Mouse (Mus musculus): Measurements from ENCODE around the gene Dhx40. TPM values are rescaled to one million over a fixed set of nuclear protein-coding genes. Genes with fewer than 3 reads are reported as not detected.

The Dhx40 gene
- 16.9 and 18.6 TPM in 2 replicates for polyA plus RNA-seq (2012; rRNA removed)

GRCm38 (mm10) chr11:86807505-86807989, at the start of gene Dhx40:
Gene Dhx40, minus strand, starts transcription at chr11:86807746.
- TF ChIP-seq CTCF (IDR thresholded peaks at IDR 0.05; ENCODE audit: borderline replicate concordance, extremely low read depth, insufficient read depth, insufficient read length) (no peak), POLR2A (IDR thresholded peaks at IDR 0.05; ENCODE audit: borderline replicate concordance, extremely low read depth, insufficient read depth, insufficient read length, poor library complexity, severe bottlenecking) (no peak)
- DNase-seq (ENCODE audit: low read depth) = peak; percentile 96

- TF ChIP-seq CTCF (IDR thresholded peaks at IDR 0.05; ENCODE audit: borderline replicate concordance, extremely low read depth, insufficient read depth, insufficient read length) (no peak), POLR2A (IDR thresholded peaks at IDR 0.05; ENCODE audit: borderline replicate concordance, extremely low read depth, insufficient read depth, insufficient read length, poor library complexity, severe bottlenecking) (no peak)
- peak; percentile 62 for DNase-seq (ENCODE audit: low read depth)
Observed at GRCm38 (mm10) chr11:86855639-86856425, 48.3 kb upstream of the Dhx40 start.

GRCm38 (mm10) chr11:86853081-86853480, 45.5 kb upstream of the Dhx40 start:
- no peak for TF ChIP-seq CTCF (IDR thresholded peaks at IDR 0.05; ENCODE audit: borderline replicate concordance, extremely low read depth, insufficient read depth, insufficient read length)
- TF ChIP-seq POLR2A (IDR thresholded peaks at IDR 0.05; ENCODE audit: borderline replicate concordance, extremely low read depth, insufficient read depth, insufficient read length, poor library complexity, severe bottlenecking) = no peak
- DNase-seq (ENCODE audit: low read depth) = no peak

- peak; percentile 81 for DNase-seq (ENCODE audit: low read depth)
- TF ChIP-seq CTCF (IDR thresholded peaks at IDR 0.05; ENCODE audit: borderline replicate concordance, extremely low read depth, insufficient read depth, insufficient read length) = no peak
- no peak for TF ChIP-seq POLR2A (IDR thresholded peaks at IDR 0.05; ENCODE audit: borderline replicate concordance, extremely low read depth, insufficient read depth, insufficient read length, poor library complexity, severe bottlenecking)
Observed at GRCm38 (mm10) chr11:86852534-86853054, 45.0 kb upstream of the Dhx40 start.

GRCm38 (mm10) chr11:86851714-86852533, 44.4 kb upstream of the Dhx40 start:
- TF ChIP-seq POLR2A (IDR thresholded peaks at IDR 0.05; ENCODE audit: borderline replicate concordance, extremely low read depth, insufficient read depth, insufficient read length, poor library complexity, severe bottlenecking) (no peak), CTCF (IDR thresholded peaks at IDR 0.05; ENCODE audit: borderline replicate concordance, extremely low read depth, insufficient read depth, insufficient read length) (no peak)
- DNase-seq (ENCODE audit: low read depth) = peak; percentile 61

GRCm38 (mm10) chr11:86851234-86851671, 43.7 kb upstream of the Dhx40 start:
- TF ChIP-seq CTCF (IDR thresholded peaks at IDR 0.05; ENCODE audit: borderline replicate concordance, extremely low read depth, insufficient read depth, insufficient read length) (no peak), POLR2A (IDR thresholded peaks at IDR 0.05; ENCODE audit: borderline replicate concordance, extremely low read depth, insufficient read depth, insufficient read length, poor library complexity, severe bottlenecking) (no peak)
- DNase-seq (ENCODE audit: low read depth) = peak; percentile 69

GRCm38 (mm10) chr11:86843831-86844230, 36.3 kb upstream of the Dhx40 start:
- no peak for TF ChIP-seq POLR2A (IDR thresholded peaks at IDR 0.05; ENCODE audit: borderline replicate concordance, extremely low read depth, insufficient read depth, insufficient read length, poor library complexity, severe bottlenecking)
- no peak for TF ChIP-seq CTCF (IDR thresholded peaks at IDR 0.05; ENCODE audit: borderline replicate concordance, extremely low read depth, insufficient read depth, insufficient read length)
- no peak for DNase-seq (ENCODE audit: low read depth)

GRCm38 (mm10) chr11:86841261-86841660, 33.7 kb upstream of the Dhx40 start:
- TF ChIP-seq CTCF (IDR thresholded peaks at IDR 0.05; ENCODE audit: borderline replicate concordance, extremely low read depth, insufficient read depth, insufficient read length) (no peak), POLR2A (IDR thresholded peaks at IDR 0.05; ENCODE audit: borderline replicate concordance, extremely low read depth, insufficient read depth, insufficient read length, poor library complexity, severe bottlenecking) (no peak)
- peak; percentile 52 for DNase-seq (ENCODE audit: low read depth)

- no peak for TF ChIP-seq POLR2A (IDR thresholded peaks at IDR 0.05; ENCODE audit: borderline replicate concordance, extremely low read depth, insufficient read depth, insufficient read length, poor library complexity, severe bottlenecking)
- no peak for TF ChIP-seq CTCF (IDR thresholded peaks at IDR 0.05; ENCODE audit: borderline replicate concordance, extremely low read depth, insufficient read depth, insufficient read length)
- DNase-seq (ENCODE audit: low read depth) = peak; percentile 89
Observed at GRCm38 (mm10) chr11:86840511-86841154, 33.1 kb upstream of the Dhx40 start.

- peak; percentile 83 for DNase-seq (ENCODE audit: low read depth)
- no peak for TF ChIP-seq CTCF (IDR thresholded peaks at IDR 0.05; ENCODE audit: borderline replicate concordance, extremely low read depth, insufficient read depth, insufficient read length)
- TF ChIP-seq POLR2A (IDR thresholded peaks at IDR 0.05; ENCODE audit: borderline replicate concordance, extremely low read depth, insufficient read depth, insufficient read length, poor library complexity, severe bottlenecking) = no peak
Observed at GRCm38 (mm10) chr11:86839716-86840447, 32.3 kb upstream of the Dhx40 start.
